Mouse (Mus musculus): ENCODE measurements around the gene Hoxa10.

- TF ChIP-seq POLR2A (IDR thresholded peaks at IDR 0.05; ENCODE audit: low read depth, low read length) (no peak), CTCF (IDR thresholded peaks at IDR 0.05; ENCODE audit: borderline replicate concordance, insufficient read depth, low read length) (no peak)
These were observed 13.9 kb downstream of the Hoxa10 start for GRCm38 (mm10) chr6:52226569-52227257.

Data from embryonic fibroblast, embryonic 13.5 days (primary cell).